7 mouse cellular contexts compared by ENCODE assay signal in the genomic region with DNA sequence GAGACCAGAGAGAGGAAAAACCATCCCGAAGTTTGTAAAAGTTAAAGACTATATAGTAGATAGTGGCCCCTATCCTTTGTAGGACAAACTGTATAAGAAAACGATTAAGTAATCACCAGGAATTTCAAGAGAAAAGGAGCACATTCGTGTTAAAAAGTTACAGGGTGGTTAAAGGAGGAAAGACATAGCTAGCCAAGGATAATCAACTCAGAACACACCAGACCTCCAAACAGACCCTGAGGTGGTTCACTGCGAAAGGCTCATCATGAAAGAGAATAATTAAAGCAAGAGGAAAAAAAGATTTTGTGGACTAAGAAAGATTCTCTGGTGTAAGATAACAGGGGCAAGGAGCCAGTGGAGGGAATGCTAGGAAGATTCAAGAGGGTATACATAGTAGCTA. TPM values are rescaled to one million over a fixed set of nuclear protein-coding genes. Genes with fewer than 3 reads are reported as not detected.
DNase-seq lines count a peak whose midpoint lies in the region; ATAC-seq and TF ChIP-seq lines count a peak whose summit lies in the region.

No protein-coding gene starts in this region.

- H3K36me3 ChIP-seq in lung, postnatal 0 days (ENCODE audit: insufficient read depth, low read length), result 0 out of 2 replicates have a peak, but pooled peaks cover 3% of the 10 kb centered on the region
- H3K36me3 ChIP-seq in forebrain, embryonic 12.5 days (replicated peaks), result peaks cover 10% of the 10 kb centered on the region; the same call in 1 of the 2 replicates
- peaks cover 18% of the 10 kb centered on the region for H3K36me3 ChIP-seq in limb, embryonic 14.5 days (ENCODE audit: control insufficient read depth, insufficient read depth, low read length)
- H3K36me3 ChIP-seq in stomach, embryonic 15.5 days, result peaks cover 3% of the 10 kb centered on the region; the same call in 1 of the 2 replicates

- ATAC-seq in lung, postnatal 0 days, result no peak
- no peak for ATAC-seq in forebrain, embryonic 12.5 days (ENCODE audit: low FRiP score)
- ATAC-seq in limb, embryonic 14.5 days (ENCODE audit: low FRiP score, low read depth), result no peak
- no peak for ATAC-seq in stomach, embryonic 15.5 days (ENCODE audit: insufficient read depth, low FRiP score, low read depth)

- no peak for TF ChIP-seq POLR2A in limb, embryonic 14.5 days (IDR thresholded peaks at IDR 0.05; ENCODE audit: borderline replicate concordance, extremely low read depth, insufficient read depth, insufficient read length)

- DNase-seq in lung, postnatal 0 days (ENCODE audit: low spot score), result no peak
- DNase-seq in lung, postnatal 14 days, result no peak
- DNase-seq in limb, embryonic 14.5 days (ENCODE audit: low spot score), result no peak
- DNase-seq in right cerebral cortex, postnatal 14 days, result no peak
- no peak for DNase-seq in frontal cortex, adult 2 months (ENCODE audit: extremely low spot score in 1 of 2, low spot score in 1 of 2)

- H3K9me3 ChIP-seq in lung, postnatal 0 days (ENCODE audit: low read length), result no peaks in the 10 kb centered on the region
- no peaks in the 10 kb centered on the region for H3K9me3 ChIP-seq in forebrain, embryonic 12.5 days
- no peaks in the 10 kb centered on the region for H3K9me3 ChIP-seq in limb, embryonic 14.5 days (ENCODE audit: control insufficient read depth, low read length)
- no peaks in the 10 kb centered on the region for H3K9me3 ChIP-seq in stomach, embryonic 15.5 days

- 36% methylated on average over 4 of the region's 4 CpGs for WGBS in lung, postnatal 0 days
- WGBS in forebrain, embryonic 12.5 days, result 73% methylated on average over 4 of the region's 4 CpGs
- WGBS in limb, embryonic 14.5 days, result 62% methylated on average over 4 of the region's 4 CpGs
- WGBS in stomach, embryonic 15.5 days, result 54% methylated on average over 4 of the region's 4 CpGs

- no peak for TF ChIP-seq CTCF in lung, postnatal 0 days (IDR thresholded peaks at IDR 0.05)

- peaks cover 5% of the 10 kb centered on the region; the same call in 1 of the 2 replicates for H3K4me1 ChIP-seq in lung, postnatal 0 days (ENCODE audit: insufficient read depth, low read depth, low read length)
- H3K4me1 ChIP-seq in forebrain, embryonic 12.5 days, result peaks cover 13% of the 10 kb centered on the region
- peaks cover 6% of the 10 kb centered on the region; the same call in 1 of the 2 replicates for H3K4me1 ChIP-seq in limb, embryonic 14.5 days (ENCODE audit: control insufficient read depth, insufficient read depth, low read length)
- H3K4me1 ChIP-seq in stomach, embryonic 15.5 days, result no peaks in the 10 kb centered on the region

- H3K27me3 ChIP-seq in lung, postnatal 0 days (replicated peaks; ENCODE audit: insufficient read depth, low read length), result no peaks in the 10 kb centered on the region
- no peaks in the 10 kb centered on the region for H3K27me3 ChIP-seq in forebrain, embryonic 12.5 days
- H3K27me3 ChIP-seq in limb, embryonic 14.5 days (ENCODE audit: control insufficient read depth, insufficient read depth, low read length), result no peaks in the 10 kb centered on the region
- H3K27me3 ChIP-seq in stomach, embryonic 15.5 days (replicated peaks), result no peaks in the 10 kb centered on the region

- H3K9ac ChIP-seq in lung, postnatal 0 days (replicated peaks; ENCODE audit: low read depth), result peak overlapping the region; percentile 37
- H3K9ac ChIP-seq in forebrain, embryonic 12.5 days, result peak overlapping the region; percentile 46
- H3K9ac ChIP-seq in limb, embryonic 14.5 days (ENCODE audit: low read depth, low read length, severe bottlenecking), result peak overlapping the region; percentile 56
- peak overlapping the region; percentile 11; the same call in 1 of the 2 replicates for H3K9ac ChIP-seq in stomach, embryonic 15.5 days

- peak overlapping the region; percentile 70 for H3K4me2 ChIP-seq in lung, postnatal 0 days (replicated peaks; ENCODE audit: low read depth, low read length)
- H3K4me2 ChIP-seq in forebrain, embryonic 12.5 days, result peak overlapping the region; percentile 60
- H3K4me2 ChIP-seq in limb, embryonic 14.5 days (replicated peaks; ENCODE audit: low read depth, low read length, severe bottlenecking), result peak overlapping the region; percentile 76
- H3K4me2 ChIP-seq in stomach, embryonic 15.5 days, result peak overlapping the region; percentile 58

- no peak for TF ChIP-seq EP300 in lung, postnatal 0 days (IDR thresholded peaks at IDR 0.05)

- peak overlapping the region; percentile 60 for H3K27ac ChIP-seq in lung, postnatal 0 days (ENCODE audit: low read length)
- no peak overlapping the region for H3K27ac ChIP-seq in forebrain, embryonic 12.5 days
- H3K27ac ChIP-seq in limb, embryonic 14.5 days (replicated peaks; ENCODE audit: low read depth, low read length), result no peak overlapping the region
- no peak overlapping the region; the same call in 1 of the 2 replicates for H3K27ac ChIP-seq in stomach, embryonic 15.5 days

- peak overlapping the region; percentile 51 for H3K4me3 ChIP-seq in lung, postnatal 0 days (ENCODE audit: low read depth, low read length)
- H3K4me3 ChIP-seq in forebrain, embryonic 12.5 days (replicated peaks), result peak overlapping the region; percentile 45
- peak overlapping the region; percentile 55 for H3K4me3 ChIP-seq in limb, embryonic 14.5 days (replicated peaks; ENCODE audit: low read length)
- H3K4me3 ChIP-seq in stomach, embryonic 15.5 days (replicated peaks), result peak overlapping the region; percentile 48

RNA-seq across cellular contexts. Expression of a gene that starts 26.0 kb away (rescaled TPM):
- 2.8 and 3.3 TPM in 2 replicates for polyA plus RNA-seq in lung, postnatal 0 days (2015; fragmentation: Nextera tagmentation; extraction: Ambion mirVana)
- polyA plus RNA-seq in forebrain, embryonic 12.5 days (2016; fragmentation: Nextera tagmentation; extraction: Ambion mirVana), result 0.21 and 0.27 TPM in 2 replicates
- 23.0 and 27.9 TPM in 2 replicates for polyA plus RNA-seq in limb, embryonic 14.5 days (2012; rRNA removed)
- 3.5 and 4.4 TPM in 2 replicates for polyA plus RNA-seq in limb, embryonic 14.5 days (2014; fragmentation: Nextera tagmentation; extraction: Ambion mirVana)
- polyA plus RNA-seq in stomach, embryonic 15.5 days (2015; fragmentation: Nextera tagmentation; extraction: Ambion mirVana), result 0.90 and 1.1 TPM in 2 replicates
- 8.4 and 10.9 TPM in 2 replicates for polyA plus RNA-seq in frontal cortex, adult 2 months (2012; rRNA removed)
